Mouse (Mus musculus) limb, embryonic 13.5 days (tissue): Measurements from ENCODE around the gene Cnppd1. TPM values are rescaled to one million over a fixed set of nuclear protein-coding genes. Genes with fewer than 3 reads are reported as not detected.

Experiments used
- polyA plus RNA-seq: library from polyadenylated mRNA; unstranded; fragments of >200 nt; fragmentation: Nextera tagmentation; extraction: Ambion mirVana; gene quantifications from 2 replicates; pipeline ENCODE4 v1.2.1, GENCODE M21; 2015

Cnppd1 gene
- polyA plus RNA-seq, 1 experiment from 2014 or later: 47.7 TPM

Other genes starting within 250 kb of the Cnppd1 start
- gene Cryba2, start 249.6 kb downstream of the Cnppd1 start, polyA plus RNA-seq: not detected in 2 replicates
- gene Cfap65, start 207.1 kb downstream of the Cnppd1 start, polyA plus RNA-seq: not detected in 2 replicates
- gene Ihh, start 191.0 kb downstream of the Cnppd1 start, polyA plus RNA-seq: 8.4 and 8.6 TPM in 2 replicates
- 11.8 and 12.7 TPM in 2 replicates for gene Nhej1, start 17.5 kb downstream of the Cnppd1 start, polyA plus RNA-seq
- gene Slc23a3, start 8.8 kb downstream of the Cnppd1 start, polyA plus RNA-seq: 0.15 TPM in 2 replicates
- gene Retreg2, start 67 bp upstream of the Cnppd1 start, polyA plus RNA-seq: 36.4 and 38.3 TPM in 2 replicates
- 36.3 and 36.8 TPM in 2 replicates for gene Zfand2b, start 25.9 kb upstream of the Cnppd1 start, polyA plus RNA-seq
- 39.5 and 40.9 TPM in 2 replicates for gene Abcb6, start 37.7 kb upstream of the Cnppd1 start, polyA plus RNA-seq
- gene Ankzf1, start 49.4 kb upstream of the Cnppd1 start, polyA plus RNA-seq: 28.0 and 28.9 TPM in 2 replicates
- 32.7 and 33.7 TPM in 2 replicates for gene Atg9a, start 49.5 kb upstream of the Cnppd1 start, polyA plus RNA-seq
- gene Glb1l, start 68.1 kb upstream of the Cnppd1 start, polyA plus RNA-seq: 20.4 and 23.5 TPM in 2 replicates
- 138 and 148 TPM in 2 replicates for gene Stk16, start 68.1 kb upstream of the Cnppd1 start, polyA plus RNA-seq
- 22.7 and 27.1 TPM in 2 replicates for gene Tuba4a, start 77.2 kb upstream of the Cnppd1 start, polyA plus RNA-seq
- not detected in 2 replicates for gene A630095N17Rik, start 89.4 kb upstream of the Cnppd1 start, polyA plus RNA-seq
- 41.9 and 45.4 TPM in 2 replicates for gene Dnajb2, start 93.7 kb upstream of the Cnppd1 start, polyA plus RNA-seq
- gene Ptprn, start 121.8 kb upstream of the Cnppd1 start, polyA plus RNA-seq: 0.23 and 0.24 TPM in 2 replicates
- gene Resp18, start 135.7 kb upstream of the Cnppd1 start, polyA plus RNA-seq: not detected in 2 replicates
- 116 and 117 TPM in 2 replicates for gene Dnpep, start 175.3 kb upstream of the Cnppd1 start, polyA plus RNA-seq
- 52.1 and 56.1 TPM in 2 replicates for gene Des, start 217.6 kb upstream of the Cnppd1 start, polyA plus RNA-seq
- 20.7 and 21.3 TPM in 2 replicates for gene Speg, start 232.6 kb upstream of the Cnppd1 start, polyA plus RNA-seq